Mouse (Mus musculus) c-Kit-positive CD71-positive TER-119-positive erythroid progenitor cells, embryonic 14.5 days (primary cell): ENCODE measurements around the gene Sec31a.

Experiments
- DNase-seq: peaks from one replicate; pipeline ENCODE4 v3.0.0-alpha.2; 2013; ENCODE audit warnings: low spot score

The Sec31a gene

GRCm38 (mm10) chr5:100408485-100408884, 7.5 kb downstream of the Sec31a start:
- DNase-seq = no peak

- DNase-seq = no peak
These were observed 19.3 kb downstream of the Sec31a start for GRCm38 (mm10) chr5:100396753-100397152.

GRCm38 (mm10) chr5:100393681-100394080, 22.4 kb downstream of the Sec31a start:
- no peak for DNase-seq

- no peak for DNase-seq
These were observed 23.5 kb downstream of the Sec31a start for GRCm38 (mm10) chr5:100392436-100392955.

GRCm38 (mm10) chr5:100383782-100384510, 32.1 kb downstream of the Sec31a start:
- no peak for DNase-seq

- DNase-seq = no peak
These were observed 34.9 kb downstream of the Sec31a start for GRCm38 (mm10) chr5:100381094-100381493.

GRCm38 (mm10) chr5:100380277-100380676, 35.8 kb downstream of the Sec31a start:
- no peak for DNase-seq

GRCm38 (mm10) chr5:100378981-100379380, 37.1 kb downstream of the Sec31a start:
- DNase-seq = no peak

- DNase-seq = no peak
These were observed 37.8 kb downstream of the Sec31a start for GRCm38 (mm10) chr5:100378211-100378610.

GRCm38 (mm10) chr5:100377376-100377775, 38.7 kb downstream of the Sec31a start:
- DNase-seq = no peak

- DNase-seq = no peak
These were observed 41.3 kb downstream of the Sec31a start for GRCm38 (mm10) chr5:100374703-100375102.

- peak; percentile 26 for DNase-seq
These were observed 42.1 kb downstream of the Sec31a start for GRCm38 (mm10) chr5:100373952-100374351.

GRCm38 (mm10) chr5:100370919-100371318, 45.1 kb downstream of the Sec31a start:
- no peak for DNase-seq

- no peak for DNase-seq
These were observed 46.1 kb downstream of the Sec31a start for GRCm38 (mm10) chr5:100369825-100370459.

- DNase-seq = no peak
These were observed 46.9 kb downstream of the Sec31a start for GRCm38 (mm10) chr5:100369093-100369492.

GRCm38 (mm10) chr5:100368527-100368926, 47.5 kb downstream of the Sec31a start:
- no peak for DNase-seq

- DNase-seq = no peak
These were observed 49.0 kb downstream of the Sec31a start for GRCm38 (mm10) chr5:100367051-100367450.

GRCm38 (mm10) chr5:100360296-100360695, 55.7 kb downstream of the Sec31a start:
- no peak for DNase-seq

GRCm38 (mm10) chr5:100358334-100358733, 57.7 kb downstream of the Sec31a start:
- no peak for DNase-seq

GRCm38 (mm10) chr5:100354644-100355043, 61.4 kb downstream of the Sec31a start:
- DNase-seq = no peak

- no peak for DNase-seq
These were observed 62.8 kb downstream of the Sec31a start for GRCm38 (mm10) chr5:100352986-100353848.

GRCm38 (mm10) chr5:100350907-100351456, 65.1 kb downstream of the Sec31a start:
- no peak for DNase-seq
